Mouse (Mus musculus) cerebellum, adult 2 months (tissue): ENCODE measurements at regions not wholly inside any gene's neighbourhood (a gene's known extent, or its start where the extent isn't known, plus 50 kb on each side); places are given as distances from the start of the nearest gene placed in this dataset.

Source experiments
- CTCF ChIP-seq: fragments of 200-500 bp; IDR thresholded peaks from 2 replicates; pipeline ENCODE4 v1.5.1; 2011; ENCODE audit warnings: low read depth, mild to moderate bottlenecking, control low read depth, low read length, moderate library complexity, borderline replicate concordance; ENCODE audit not compliant: insufficient read depth
- POLR2A ChIP-seq: fragments of 200-500 bp; IDR thresholded peaks from 2 replicates; pipeline ENCODE4 v1.6.1; 2011; ENCODE audit warnings: low read length, control low read depth, borderline replicate concordance; ENCODE audit not compliant: insufficient read depth

- TF ChIP-seq CTCF: no peak
- no peak for TF ChIP-seq POLR2A
Measured at GRCm38 (mm10) chr6:31638434-31639220, 74.8 kb upstream of the Podxl start.
